Comparison of ENCODE assay signal across 8 mouse cellular contexts in genomic region chr7:34656632-34657031, GRCm38 (mm10). TPM values are rescaled to one million over a fixed set of nuclear protein-coding genes. Genes with fewer than 3 reads are reported as not detected.
DNase-seq lines count a peak whose midpoint lies in the region; ATAC-seq and TF ChIP-seq lines count a peak whose summit lies in the region.

Gene Kctd15, minus strand, starts transcription at chr7:34656732.

- no peak for TF ChIP-seq EP300 in ES-Bruce4 (IDR thresholded peaks at IDR 0.05; ENCODE audit: insufficient read depth, low read depth, low read length)
- TF ChIP-seq EP300 in stomach, postnatal 0 days (optimal IDR thresholded peaks at IDR 0.05): no peak

- H3K27me3 ChIP-seq in heart, embryonic 12.5 days (replicated peaks): peaks cover 7% of the 10 kb centered on the region; the same call in 1 of the 2 replicates
- no peaks in the 10 kb centered on the region for H3K27me3 ChIP-seq in ES-Bruce4 (ENCODE audit: control insufficient read depth, insufficient read depth, low read length, poor library complexity, severe bottlenecking)
- no peaks in the 10 kb centered on the region for H3K27me3 ChIP-seq in limb, embryonic 11.5 days (ENCODE audit: control insufficient read depth, insufficient read depth, low read length)
- no peaks in the 10 kb centered on the region for H3K27me3 ChIP-seq in stomach, postnatal 0 days (ENCODE audit: control insufficient read depth, insufficient read depth, low read length)

- H3K9ac ChIP-seq in heart, embryonic 12.5 days: 0 out of 2 replicates have a peak within 1 kb of the TSS, but pooled peaks have one; percentile 88
- peak within 1 kb of the TSS; percentile 94 for H3K9ac ChIP-seq in ES-Bruce4 (ENCODE audit: low read depth, poor library complexity, severe bottlenecking)
- peak within 1 kb of the TSS; percentile 99 for H3K9ac ChIP-seq in limb, embryonic 11.5 days (ENCODE audit: low read length)
- peak within 1 kb of the TSS; percentile 78 for H3K9ac ChIP-seq in stomach, postnatal 0 days (ENCODE audit: low read length)

- 76% methylated on average over 5 of the region's 5 CpGs for WGBS in heart, embryonic 12.5 days
- 73% methylated on average over 5 of the region's 5 CpGs for WGBS in limb, embryonic 11.5 days
- 69% methylated on average over 5 of the region's 5 CpGs for WGBS in stomach, postnatal 0 days

- no peaks in the 10 kb centered on the region for H3K36me3 ChIP-seq in heart, embryonic 12.5 days
- no peaks in the 10 kb centered on the region for H3K36me3 ChIP-seq in ES-Bruce4 (ENCODE audit: control insufficient read depth, insufficient read depth, low read length, poor library complexity, severe bottlenecking)
- no peaks in the 10 kb centered on the region for H3K36me3 ChIP-seq in limb, embryonic 11.5 days (ENCODE audit: control insufficient read depth, insufficient read depth, low read length)
- H3K36me3 ChIP-seq in stomach, postnatal 0 days (ENCODE audit: control insufficient read depth, insufficient read depth, low read length): no peaks in the 10 kb centered on the region

- peak within 1 kb of the TSS; percentile 88 for H3K4me2 ChIP-seq in heart, embryonic 12.5 days
- H3K4me2 ChIP-seq in limb, embryonic 11.5 days (ENCODE audit: low read depth, severe bottlenecking): peak within 1 kb of the TSS; percentile 85
- H3K4me2 ChIP-seq in stomach, postnatal 0 days (replicated peaks; ENCODE audit: low read depth): peak within 1 kb of the TSS; percentile 81

- ATAC-seq in heart, embryonic 12.5 days (ENCODE audit: insufficient number of reproducible peaks, low FRiP score): no peak
- no peak for ATAC-seq in limb, embryonic 11.5 days (ENCODE audit: insufficient number of reproducible peaks, low FRiP score, low TSS enrichment, low read depth)
- no peak for ATAC-seq in stomach, postnatal 0 days (ENCODE audit: low FRiP score, low TSS enrichment)

- no peaks in the 10 kb centered on the region for H3K9me3 ChIP-seq in heart, embryonic 12.5 days (replicated peaks)
- H3K9me3 ChIP-seq in ES-Bruce4 (replicated peaks; ENCODE audit: control insufficient read depth, insufficient read depth, low read length, poor library complexity, severe bottlenecking): no peaks in the 10 kb centered on the region
- no peaks in the 10 kb centered on the region for H3K9me3 ChIP-seq in limb, embryonic 11.5 days (ENCODE audit: control insufficient read depth, low read length)
- H3K9me3 ChIP-seq in stomach, postnatal 0 days (ENCODE audit: control insufficient read depth, low read length): no peaks in the 10 kb centered on the region

- H3K27ac ChIP-seq in heart, embryonic 12.5 days (ENCODE audit: poor library complexity, severe bottlenecking): no peak within 1 kb of the TSS
- H3K27ac ChIP-seq in ES-Bruce4 (ENCODE audit: insufficient read depth, low read length): 0 out of 2 replicates have a peak within 1 kb of the TSS, but pooled peaks have one; percentile 30
- H3K27ac ChIP-seq in limb, embryonic 11.5 days (replicated peaks; ENCODE audit: low read depth, low read length): peak within 1 kb of the TSS; percentile 100
- H3K27ac ChIP-seq in stomach, postnatal 0 days (replicated peaks): peak within 1 kb of the TSS; percentile 97

- intact Hi-C loops in heart, postnatal 25 days (cut with DNase I): loop anchor here (5.0 kb wide), 2 partner anchors 39 to 164 kb away; no protein-coding TSS in a partner anchor

- DNase-seq in heart, postnatal 25 days (ENCODE audit: low spot score): no peak
- DNase-seq in gastrocnemius, postnatal 10 days: no peak
- no peak for DNase-seq in limb, embryonic 11.5 days (ENCODE audit: low spot score)
- DNase-seq in stomach, postnatal 0 days (ENCODE audit: low spot score): no peak
- no peak for DNase-seq in ovary, postnatal 36 days (ENCODE audit: low spot score)
- no peak for DNase-seq in spleen, postnatal 10 days (ENCODE audit: low spot score in 2 of 2)

- no peak for TF ChIP-seq CTCF in ES-Bruce4 (IDR thresholded peaks at IDR 0.05; ENCODE audit: low read depth, low read length)
- TF ChIP-seq CTCF in stomach, postnatal 0 days (IDR thresholded peaks at IDR 0.05; ENCODE audit: low read depth): no peak

- no peak for TF ChIP-seq POLR2A in ES-Bruce4 (IDR thresholded peaks at IDR 0.05; ENCODE audit: insufficient read depth, low read length)

- H3K4me1 ChIP-seq in heart, embryonic 12.5 days (replicated peaks): peaks cover 6% of the 10 kb centered on the region; the same call in 1 of the 2 replicates
- peaks cover 3% of the 10 kb centered on the region for H3K4me1 ChIP-seq in ES-Bruce4 (ENCODE audit: control insufficient read depth, insufficient read depth, low read length)
- H3K4me1 ChIP-seq in limb, embryonic 11.5 days (ENCODE audit: control insufficient read depth, insufficient read depth, low read length): peaks cover 10% of the 10 kb centered on the region
- no peaks in the 10 kb centered on the region for H3K4me1 ChIP-seq in stomach, postnatal 0 days (replicated peaks; ENCODE audit: control insufficient read depth, insufficient read depth)

- peak within 1 kb of the TSS; percentile 83 for H3K4me3 ChIP-seq in heart, embryonic 12.5 days
- peak within 1 kb of the TSS; percentile 90 for H3K4me3 ChIP-seq in ES-Bruce4 (ENCODE audit: low read depth, low read length)
- H3K4me3 ChIP-seq in limb, embryonic 11.5 days (ENCODE audit: low read depth, low read length): peak within 1 kb of the TSS; percentile 89
- H3K4me3 ChIP-seq in stomach, postnatal 0 days (ENCODE audit: low read depth, low read length): peak within 1 kb of the TSS; percentile 74

RNA-seq across cellular contexts. Expression of gene Kctd15, which starts in this region (rescaled TPM):
- polyA plus RNA-seq in heart, embryonic 12.5 days (2016; fragmentation: Nextera tagmentation; extraction: Ambion mirVana): 9.0 and 9.1 TPM in 2 replicates
- 1 to 10 TPM; 2.8 to 3.8 TPM for total RNA-seq in heart, postnatal 25 days (2021)
- 23.9 and 33.7 TPM in 2 replicates for polyA plus RNA-seq in ES-Bruce4 (2011; ENCODE audit: insufficient read depth, insufficient read length, low read depth, missing spikeins)
- total RNA-seq in gastrocnemius, postnatal 10 days (2021): 10 to 100 TPM; 37.0 to 37.2 TPM
- polyA plus RNA-seq in limb, embryonic 11.5 days (2014; fragmentation: Nextera tagmentation; extraction: Ambion mirVana): 23.4 and 28.2 TPM in 2 replicates
- 17.5 and 17.9 TPM in 2 replicates for polyA plus RNA-seq in stomach, postnatal 0 days (2015; fragmentation: Nextera tagmentation; extraction: Ambion mirVana)

Comparison
In these comparisons a context has a peak if more than half of its experiments do, and no peak if none do; other contexts are left out.
1. RNA of gene Kctd15 (total RNA-seq): 37.0 to 37.2 TPM in gastrocnemius, postnatal 10 days; 2.8 to 3.8 TPM in heart, postnatal 25 days; every median in the first group is over 4 times any median in the second.
2. Peak in every context shown above with its lines, with median percentiles within 50 percentile points of each other: H3K4me2 ChIP-seq, H3K4me3 ChIP-seq and H3K9ac ChIP-seq.